Mouse (Mus musculus) testis, adult 2 months (tissue): ENCODE results near the gene Sgms2.

ENCODE experiments used
- CTCF ChIP-seq: fragments of 200-500 bp; IDR thresholded peaks from 2 replicates; pipeline ENCODE4 v1.5.1; 2012; ENCODE audit warnings: low read depth, mild to moderate bottlenecking, inconsistent platforms, low read length, moderate library complexity; ENCODE audit not compliant: control insufficient read depth, insufficient read depth, insufficient replicate concordance
- POLR2A ChIP-seq: fragments of 200-500 bp; IDR thresholded peaks from 2 replicates; pipeline ENCODE4 v1.6.1; 2012; ENCODE audit warnings: low read depth, mild to moderate bottlenecking, inconsistent platforms, low read length, moderate library complexity; ENCODE audit not compliant: control insufficient read depth

DNA sequence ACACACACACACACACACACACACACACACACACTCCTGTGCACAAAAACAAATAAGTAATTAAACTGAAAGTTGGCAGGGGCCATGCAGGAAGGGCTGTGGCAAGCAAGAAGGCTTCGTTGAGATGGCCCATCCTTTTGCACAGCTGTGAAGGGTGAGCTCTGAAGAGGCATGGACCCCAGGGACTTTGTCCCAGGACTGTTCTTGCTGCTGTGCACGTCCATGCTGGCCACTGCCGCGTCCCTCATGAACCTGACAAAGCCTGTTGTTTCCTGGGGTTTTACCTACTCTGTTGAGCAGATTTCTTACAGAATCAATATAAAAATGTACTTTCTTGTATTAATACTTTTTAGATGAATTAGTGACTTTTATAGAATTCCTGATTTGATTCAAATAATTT, 199.3 kb downstream of the Sgms2 start:
- no peak for TF ChIP-seq CTCF
- TF ChIP-seq POLR2A: no peak
